Mouse (Mus musculus): ENCODE data around the gene Mical1. TPM values are rescaled to one million over a fixed set of nuclear protein-coding genes. Genes with fewer than 3 reads are reported as not detected.

The Mical1 gene
- polyA plus RNA-seq, 1 experiment from 2014 or later, result 27.9 TPM

DNA sequence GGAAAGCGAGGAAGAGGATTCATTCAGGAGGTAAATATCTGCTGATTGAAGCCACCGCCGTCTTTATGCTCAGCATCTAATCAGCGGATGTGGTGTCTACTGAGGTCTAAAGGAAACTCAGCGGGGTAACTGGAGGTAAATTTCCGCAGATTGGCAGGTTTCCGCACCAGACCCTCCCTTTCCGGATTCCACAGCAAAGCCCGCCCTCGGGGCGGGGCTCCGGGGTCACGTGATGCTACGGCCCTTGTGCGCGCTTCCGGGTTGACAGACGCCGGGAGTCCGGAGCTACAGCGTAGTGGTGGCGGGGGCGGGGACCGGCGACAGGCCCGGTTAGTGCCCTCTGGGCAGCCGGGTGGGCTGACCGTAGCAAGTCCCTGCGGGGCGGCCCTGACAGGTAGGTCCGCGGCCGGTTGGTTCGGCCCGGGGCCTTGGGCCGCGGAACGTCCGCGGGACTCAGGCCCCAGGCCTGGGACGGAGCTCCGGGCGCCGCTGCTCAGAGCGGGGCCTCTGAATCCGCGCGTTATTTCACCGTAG, 25.9 kb upstream of the Mical1 start, which contains the start of gene Zbtb24:
TSS of gene Zbtb24 (plus strand) at position 247 of the 534 bp plus-strand sequence.
- Histone ChIP-seq H3K4me3 (ENCODE audit: low read depth, low read length) (peak within 1 kb of the TSS; percentile 91), H3K4me1 (ENCODE audit: insufficient read depth, low read depth, low read length) (no peaks in the 10 kb centered on the region), H3K27ac (ENCODE audit: low read length) (peak within 1 kb of the TSS; percentile 92), H3K27me3 (replicated peaks; ENCODE audit: insufficient read depth, low read length) (no peaks in the 10 kb centered on the region), H3K9ac (replicated peaks; ENCODE audit: low read depth) (peak within 1 kb of the TSS; percentile 93), H3K9me3 (ENCODE audit: low read length) (no peaks in the 10 kb centered on the region), H3K36me3 (ENCODE audit: insufficient read depth, low read length) (0 out of 2 replicates have a peak, but pooled peaks cover 4% of the 10 kb centered on the region), H3K4me2 (replicated peaks; ENCODE audit: low read depth, low read length) (peak within 1 kb of the TSS; percentile 77)
- ATAC-seq (peak; percentile 98), DNase-seq (ENCODE audit: low spot score) (peak; percentile 97)
- TF ChIP-seq CTCF (IDR thresholded peaks at IDR 0.05), result no peak
- TF ChIP-seq EP300 (IDR thresholded peaks at IDR 0.05), result peak; percentile 69; the same call in 1 of the 2 replicates
- WGBS, result 2% methylated on average over 43 of the region's 49 CpGs

DNA sequence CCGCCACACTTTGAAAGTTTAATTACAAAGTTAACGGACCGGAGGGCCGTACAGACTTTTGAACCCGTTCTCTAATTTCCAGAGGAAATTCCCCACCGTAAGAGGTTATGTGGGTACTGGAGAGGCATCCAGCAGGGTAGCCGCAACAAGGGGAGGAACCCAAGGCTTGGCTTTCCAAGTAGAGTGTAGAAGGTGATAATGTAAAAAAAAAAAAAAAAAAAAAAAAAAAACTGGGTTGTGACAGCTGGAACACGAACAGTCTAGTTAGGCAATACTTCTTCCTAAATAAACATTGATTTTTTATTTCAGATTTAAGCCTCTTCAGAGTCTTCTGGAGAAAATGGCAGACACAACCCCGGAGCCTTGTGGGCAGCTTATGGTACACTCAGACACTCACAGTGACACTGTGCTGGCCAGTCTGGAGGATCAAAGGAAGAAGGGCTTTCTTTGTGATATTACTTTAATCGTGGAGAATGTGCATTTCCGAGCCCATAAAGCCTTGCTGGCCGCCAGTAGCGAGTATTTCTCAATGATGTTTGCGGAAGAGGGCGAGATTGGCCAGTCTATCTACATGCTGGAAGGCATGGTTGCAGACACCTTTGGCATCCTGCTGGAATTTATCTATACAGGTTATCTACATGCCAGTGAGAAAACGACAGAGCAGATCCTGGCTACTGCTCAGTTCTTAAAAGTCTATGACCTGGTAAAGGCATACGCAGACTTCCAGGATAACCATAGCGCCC, 25.2 kb upstream of the Mical1 start:
- H3K4me1 ChIP-seq (ENCODE audit: insufficient read depth, low read depth, low read length), result no peaks in the 10 kb centered on the region
- TF ChIP-seq EP300 (IDR thresholded peaks at IDR 0.05), result no peak
- TF ChIP-seq CTCF (IDR thresholded peaks at IDR 0.05), result no peak
- H3K9me3 ChIP-seq (ENCODE audit: low read length), result no peaks in the 10 kb centered on the region
- peak overlapping the region; percentile 93 for H3K9ac ChIP-seq (replicated peaks; ENCODE audit: low read depth)
- 0 out of 2 replicates have a peak, but pooled peaks cover 6% of the 10 kb centered on the region for H3K36me3 ChIP-seq (ENCODE audit: insufficient read depth, low read length)
- DNase-seq (ENCODE audit: low spot score) (peak; percentile 64), ATAC-seq (peak; percentile 15)
- peak overlapping the region; percentile 92 for H3K27ac ChIP-seq (ENCODE audit: low read length)
- H3K4me2 ChIP-seq (replicated peaks; ENCODE audit: low read depth, low read length), result peak overlapping the region; percentile 77
- WGBS, result 43% methylated on average over 18 of the region's 18 CpGs
- no peaks in the 10 kb centered on the region for H3K27me3 ChIP-seq (replicated peaks; ENCODE audit: insufficient read depth, low read length)
- H3K4me3 ChIP-seq (ENCODE audit: low read depth, low read length), result peak overlapping the region; percentile 91

DNA sequence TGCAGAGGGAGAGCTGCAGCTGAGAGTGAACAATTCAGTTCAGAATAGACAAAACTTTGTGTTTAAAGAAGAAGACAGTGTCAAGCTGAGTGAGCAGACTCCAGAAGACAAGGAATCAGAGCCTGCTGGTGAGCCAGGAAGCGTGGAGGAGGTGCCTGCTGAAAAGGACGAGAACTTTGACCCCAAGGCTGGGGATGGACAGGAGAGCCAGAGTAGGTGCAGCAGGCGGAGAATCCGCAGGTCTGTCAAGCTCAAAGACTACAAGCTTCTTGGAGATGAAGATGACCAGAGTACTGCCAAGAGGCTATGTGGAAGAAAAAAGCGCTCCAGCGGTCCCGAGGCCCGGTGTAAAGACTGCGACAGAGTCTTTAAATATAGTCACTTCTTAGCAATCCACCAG, 24.5 kb upstream of the Mical1 start:
- Histone ChIP-seq H3K9me3 (ENCODE audit: low read length) (no peaks in the 10 kb centered on the region), H3K4me3 (ENCODE audit: low read depth, low read length) (no peak overlapping the region), H3K36me3 (ENCODE audit: insufficient read depth, low read length) (0 out of 2 replicates have a peak, but pooled peaks cover 9% of the 10 kb centered on the region), H3K9ac (replicated peaks; ENCODE audit: low read depth) (no peak overlapping the region), H3K27ac (ENCODE audit: low read length) (no peak overlapping the region), H3K27me3 (replicated peaks; ENCODE audit: insufficient read depth, low read length) (no peaks in the 10 kb centered on the region), H3K4me1 (ENCODE audit: insufficient read depth, low read depth, low read length) (no peaks in the 10 kb centered on the region), H3K4me2 (replicated peaks; ENCODE audit: low read depth, low read length) (no peak overlapping the region)
- 92% methylated on average over 9 of the region's 9 CpGs for WGBS
- DNase-seq (ENCODE audit: low spot score) (no peak), ATAC-seq (no peak)
- TF ChIP-seq CTCF (IDR thresholded peaks at IDR 0.05) (no peak), EP300 (IDR thresholded peaks at IDR 0.05) (no peak)

GRCm38 (mm10) chr10:41452791-41453190, 23.3 kb upstream of the Mical1 start:
- Histone ChIP-seq H3K9ac (replicated peaks; ENCODE audit: low read depth) (no peak overlapping the region), H3K36me3 (ENCODE audit: insufficient read depth, low read length) (0 out of 2 replicates have a peak, but pooled peaks cover 9% of the 10 kb centered on the region), H3K4me2 (replicated peaks; ENCODE audit: low read depth, low read length) (no peak overlapping the region), H3K4me1 (ENCODE audit: insufficient read depth, low read depth, low read length) (no peaks in the 10 kb centered on the region), H3K4me3 (ENCODE audit: low read depth, low read length) (no peak overlapping the region), H3K9me3 (ENCODE audit: low read length) (no peaks in the 10 kb centered on the region), H3K27ac (ENCODE audit: low read length) (no peak overlapping the region), H3K27me3 (replicated peaks; ENCODE audit: insufficient read depth, low read length) (no peaks in the 10 kb centered on the region)
- no peak for ATAC-seq
- 87% methylated on average over 3 of the region's 3 CpGs for WGBS
- DNase-seq (ENCODE audit: low spot score), result no peak
- TF ChIP-seq CTCF (IDR thresholded peaks at IDR 0.05), result no peak
- no peak for TF ChIP-seq EP300 (IDR thresholded peaks at IDR 0.05)

- DNase-seq (ENCODE audit: low spot score), result no peak
- peaks cover 20% of the 10 kb centered on the region for H3K36me3 ChIP-seq (ENCODE audit: insufficient read depth, low read length)
- no peak for ATAC-seq
- no peak overlapping the region for H3K27ac ChIP-seq (ENCODE audit: low read length)
- no peaks in the 10 kb centered on the region for H3K27me3 ChIP-seq (replicated peaks; ENCODE audit: insufficient read depth, low read length)
- H3K4me2 ChIP-seq (replicated peaks; ENCODE audit: low read depth, low read length), result no peak overlapping the region
- H3K9me3 ChIP-seq (ENCODE audit: low read length), result no peaks in the 10 kb centered on the region
- H3K9ac ChIP-seq (replicated peaks; ENCODE audit: low read depth), result no peak overlapping the region
- no peak for TF ChIP-seq EP300 (IDR thresholded peaks at IDR 0.05)
- H3K4me1 ChIP-seq (ENCODE audit: insufficient read depth, low read depth, low read length), result no peaks in the 10 kb centered on the region
- no peak overlapping the region for H3K4me3 ChIP-seq (ENCODE audit: low read depth, low read length)
- 81% methylated on average over 4 of the region's 4 CpGs for WGBS
Observed at GRCm38 (mm10) chr10:41459990-41460389, 16.1 kb upstream of the Mical1 start.

DNA sequence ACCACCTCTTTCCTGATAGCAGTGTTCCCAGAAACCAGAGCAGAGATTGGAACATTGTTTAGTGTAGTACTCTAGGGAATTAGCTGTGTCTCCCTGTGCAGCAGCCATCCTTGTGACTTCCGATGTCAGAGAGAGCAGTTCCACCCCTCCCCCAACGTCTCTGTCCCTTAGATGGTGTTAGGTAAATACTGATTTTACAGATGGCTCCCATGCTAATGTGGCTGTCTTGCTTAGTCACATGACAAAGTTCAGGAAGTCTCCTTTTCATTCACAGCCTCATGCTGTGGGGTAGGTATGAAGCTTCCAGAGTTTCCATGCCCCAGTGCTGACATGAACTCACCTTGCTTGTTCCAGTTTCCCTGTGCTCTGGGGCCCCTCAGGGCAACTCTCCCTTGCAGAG, 15.6 kb upstream of the Mical1 start:
- no peak overlapping the region for H3K4me3 ChIP-seq (ENCODE audit: low read depth, low read length)
- ATAC-seq (no peak), DNase-seq (ENCODE audit: low spot score) (no peak)
- H3K9me3 ChIP-seq (ENCODE audit: low read length), result no peaks in the 10 kb centered on the region
- no peaks in the 10 kb centered on the region for H3K27me3 ChIP-seq (replicated peaks; ENCODE audit: insufficient read depth, low read length)
- H3K4me2 ChIP-seq (replicated peaks; ENCODE audit: low read depth, low read length), result no peak overlapping the region
- H3K9ac ChIP-seq (replicated peaks; ENCODE audit: low read depth), result no peak overlapping the region
- no peak for TF ChIP-seq EP300 (IDR thresholded peaks at IDR 0.05)
- no peak for TF ChIP-seq CTCF (IDR thresholded peaks at IDR 0.05)
- H3K4me1 ChIP-seq (ENCODE audit: insufficient read depth, low read depth, low read length), result no peaks in the 10 kb centered on the region
- H3K36me3 ChIP-seq (ENCODE audit: insufficient read depth, low read length), result peaks cover 16% of the 10 kb centered on the region
- no peak overlapping the region for H3K27ac ChIP-seq (ENCODE audit: low read length)
- 15% methylated on average over 2 of the region's 2 CpGs for WGBS
